In genomic region chr5:31290521-31291360, GRCm38 (mm10) we compare ENCODE assay signal across 8 mouse cellular contexts. TPM values are rescaled to one million over a fixed set of nuclear protein-coding genes. Genes with fewer than 3 reads are reported as not detected.
DNase-seq lines count a peak whose midpoint lies in the region; ATAC-seq lines count a peak whose summit lies in the region.

TSS of gene Ift172 (minus strand) at chr5:31291116.

- peak within 1 kb of the TSS; percentile 72 for H3K4me2 ChIP-seq in hindbrain, embryonic 14.5 days (replicated peaks)

- peak within 1 kb of the TSS; percentile 90 for H3K27ac ChIP-seq in hindbrain, embryonic 14.5 days

- DNase-seq in R1 (ENCODE audit: low read depth, low spot score) = peak; percentile 99
- DNase-seq in cerebellum, postnatal 25 days = peak; percentile 95 to 97
- peak; percentile 81 to 92 for DNase-seq in frontal cortex, postnatal 25 days (ENCODE audit: low spot score in 2 of 2)
- DNase-seq in hindbrain, embryonic 14.5 days (ENCODE audit: low spot score) = peak; percentile 99
- peak; percentile 95 for DNase-seq in layer of hippocampus, postnatal 36 days
- peak; percentile 98 for DNase-seq in lung, postnatal 36 days
- DNase-seq in retina, postnatal 1 day = peak; percentile 98
- peak; percentile 85 to 93 for DNase-seq in urinary bladder, adult 18-20 months (ENCODE audit: low spot score in 2 of 2)

- H3K27me3 ChIP-seq in hindbrain, embryonic 14.5 days (ENCODE audit: control insufficient read depth, insufficient read depth, low read length) = no peaks in the 10 kb centered on the region

- no peaks in the 10 kb centered on the region for H3K9me3 ChIP-seq in hindbrain, embryonic 14.5 days (ENCODE audit: control insufficient read depth, low read length)

- H3K4me1 ChIP-seq in hindbrain, embryonic 14.5 days (replicated peaks; ENCODE audit: control insufficient read depth, insufficient read depth, low read length) = peaks cover 30% of the 10 kb centered on the region

- peaks cover 31% of the 10 kb centered on the region for H3K36me3 ChIP-seq in hindbrain, embryonic 14.5 days (replicated peaks; ENCODE audit: control insufficient read depth, insufficient read depth)

- peak within 1 kb of the TSS; percentile 62 for H3K9ac ChIP-seq in hindbrain, embryonic 14.5 days

- peak within 1 kb of the TSS; percentile 46 for H3K4me3 ChIP-seq in hindbrain, embryonic 14.5 days (replicated peaks; ENCODE audit: low read length)

- WGBS in hindbrain, embryonic 14.5 days = 2% methylated on average over 45 of the region's 45 CpGs

- peak; percentile 93 for ATAC-seq in hindbrain, embryonic 14.5 days (ENCODE audit: low FRiP score)

RNA-seq across cellular contexts. Expression of gene Ift172, which starts in this region (rescaled TPM):
- polyA plus RNA-seq in hindbrain, embryonic 14.5 days (2014; fragmentation: Nextera tagmentation; extraction: Ambion mirVana) = 34.5 and 37.2 TPM in 2 replicates
- 10 to 100 TPM; 69.1 to 93.8 TPM for total RNA-seq in layer of hippocampus, postnatal 36 days (2021)

Comparison
In these comparisons a context has a peak if more than half of its experiments do, and no peak if none do; other contexts are left out.
1. Peak in every context shown above with its lines: DNase-seq, ATAC-seq, H3K4me3 ChIP-seq and H3K27ac ChIP-seq.